Mouse (Mus musculus): Measurements from ENCODE around the gene Cdh1. TPM values are rescaled to one million over a fixed set of nuclear protein-coding genes. Genes with fewer than 3 reads are reported as not detected.

The Cdh1 gene
- polyA plus RNA-seq, 1 experiment from 2014 or later: 108 TPM

DNA sequence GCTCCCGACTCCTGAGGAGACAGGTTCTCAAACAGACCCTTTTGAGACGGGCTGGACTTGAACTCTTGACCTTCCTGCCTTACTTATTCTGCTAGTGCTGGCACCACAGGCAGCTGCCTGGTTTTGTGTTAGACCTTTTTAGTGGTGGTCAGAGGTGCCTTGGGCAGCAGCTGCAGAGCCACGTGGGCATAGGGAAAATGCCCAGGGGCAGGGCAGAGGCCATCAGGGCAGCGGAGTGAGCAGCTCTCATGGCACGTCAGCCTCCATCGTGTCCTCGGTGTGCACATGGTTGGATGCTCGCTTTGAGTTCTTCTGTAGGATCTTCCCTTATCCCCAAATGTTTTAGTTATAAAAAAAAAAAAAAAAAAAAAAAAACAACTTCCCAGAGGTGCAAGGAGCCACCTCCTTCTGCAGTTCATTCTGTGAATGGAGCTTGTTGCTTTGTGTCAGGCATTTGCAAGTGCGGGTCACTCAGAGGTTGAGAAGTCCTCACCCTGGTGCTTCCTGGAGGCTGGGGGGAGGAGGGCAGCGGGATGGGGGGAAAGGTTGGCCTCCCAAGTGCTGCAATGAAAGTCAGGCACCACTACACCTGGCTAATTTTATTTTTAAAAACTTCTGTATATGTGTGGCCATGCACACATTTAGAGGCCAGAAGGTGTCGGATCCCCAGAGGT lies 25.3 kb downstream of the Cdh1 start:
- 67% methylated on average over 11 of the region's 11 CpGs for WGBS
- no peak overlapping the region for H3K9ac ChIP-seq (replicated peaks; ENCODE audit: low read length)
- no peak overlapping the region for H3K4me2 ChIP-seq (replicated peaks; ENCODE audit: low read depth, low read length)
- H3K9me3 ChIP-seq (ENCODE audit: low read length): no peaks in the 10 kb centered on the region
- no peaks in the 10 kb centered on the region for H3K27me3 ChIP-seq (ENCODE audit: insufficient read depth, low read length)
- no peak overlapping the region for H3K4me3 ChIP-seq (ENCODE audit: low read length)
- ATAC-seq (ENCODE audit: low FRiP score, low TSS enrichment): no peak
- H3K27ac ChIP-seq (ENCODE audit: low read length): no peak overlapping the region
- no peaks in the 10 kb centered on the region for H3K36me3 ChIP-seq (ENCODE audit: insufficient read depth, low read length)
- H3K4me1 ChIP-seq (ENCODE audit: insufficient read depth, low read length): 0 out of 2 replicates have a peak, but pooled peaks cover 9% of the 10 kb centered on the region

DNA sequence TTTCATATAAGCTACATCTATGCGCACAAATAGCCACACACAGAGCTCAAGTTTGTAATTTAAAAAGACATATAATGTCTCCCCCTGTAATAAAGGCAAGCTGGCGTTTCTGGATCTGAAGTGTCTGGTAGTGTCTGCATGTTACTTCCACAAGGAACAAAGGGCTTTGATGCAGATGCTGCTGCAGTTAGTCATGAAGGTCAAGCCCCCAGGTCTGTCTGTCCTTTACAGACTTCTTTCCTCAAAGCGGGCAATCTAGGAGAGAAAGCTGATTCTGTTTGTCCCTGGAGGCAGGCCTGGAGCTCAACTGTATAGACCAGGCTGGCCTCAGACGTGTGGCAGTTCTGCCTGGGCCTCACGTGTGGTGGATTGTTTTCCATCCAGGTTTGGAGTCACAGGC lies 26.3 kb downstream of the Cdh1 start:
- Histone ChIP-seq H3K27ac (ENCODE audit: low read length) (no peak overlapping the region), H3K4me3 (ENCODE audit: low read length) (no peak overlapping the region), H3K4me1 (ENCODE audit: insufficient read depth, low read length) (0 out of 2 replicates have a peak, but pooled peaks cover 9% of the 10 kb centered on the region), H3K4me2 (replicated peaks; ENCODE audit: low read depth, low read length) (no peak overlapping the region), H3K27me3 (ENCODE audit: insufficient read depth, low read length) (no peaks in the 10 kb centered on the region), H3K36me3 (ENCODE audit: insufficient read depth, low read length) (no peaks in the 10 kb centered on the region), H3K9ac (replicated peaks; ENCODE audit: low read length) (no peak overlapping the region), H3K9me3 (ENCODE audit: low read length) (no peaks in the 10 kb centered on the region)
- WGBS: 64% methylated on average over 5 of the region's 5 CpGs
- no peak for ATAC-seq (ENCODE audit: low FRiP score, low TSS enrichment)

DNA sequence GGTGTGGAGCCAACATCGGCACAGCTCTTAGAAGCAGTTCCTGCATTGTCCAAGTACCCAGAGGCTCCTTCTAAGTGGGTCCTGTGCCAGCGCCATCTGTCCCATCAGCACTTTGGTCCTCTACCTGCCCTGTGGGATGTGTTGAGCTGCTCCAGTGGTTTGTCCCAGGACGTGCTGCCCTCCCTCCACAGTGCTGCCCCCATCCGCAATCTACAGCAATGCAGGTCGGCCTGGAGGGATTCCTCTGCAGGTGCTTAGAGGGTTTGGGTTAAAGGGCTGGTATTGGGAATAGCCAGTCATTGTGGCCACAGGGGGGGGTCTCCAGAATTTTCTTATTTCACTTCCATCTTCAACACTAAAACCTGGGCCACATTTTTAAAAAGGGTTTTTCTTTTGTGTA lies 28.8 kb downstream of the Cdh1 start:
- peaks cover 18% of the 10 kb centered on the region for H3K4me1 ChIP-seq (ENCODE audit: insufficient read depth, low read length)
- H3K4me3 ChIP-seq (ENCODE audit: low read length): no peak overlapping the region
- H3K9me3 ChIP-seq (ENCODE audit: low read length): no peaks in the 10 kb centered on the region
- no peaks in the 10 kb centered on the region for H3K36me3 ChIP-seq (ENCODE audit: insufficient read depth, low read length)
- no peak overlapping the region for H3K27ac ChIP-seq (ENCODE audit: low read length)
- H3K9ac ChIP-seq (replicated peaks; ENCODE audit: low read length): no peak overlapping the region
- H3K27me3 ChIP-seq (ENCODE audit: insufficient read depth, low read length): no peaks in the 10 kb centered on the region
- no peak for ATAC-seq (ENCODE audit: low FRiP score, low TSS enrichment)
- H3K4me2 ChIP-seq (replicated peaks; ENCODE audit: low read depth, low read length): no peak overlapping the region
- WGBS: 46% methylated on average over 5 of the region's 5 CpGs

DNA sequence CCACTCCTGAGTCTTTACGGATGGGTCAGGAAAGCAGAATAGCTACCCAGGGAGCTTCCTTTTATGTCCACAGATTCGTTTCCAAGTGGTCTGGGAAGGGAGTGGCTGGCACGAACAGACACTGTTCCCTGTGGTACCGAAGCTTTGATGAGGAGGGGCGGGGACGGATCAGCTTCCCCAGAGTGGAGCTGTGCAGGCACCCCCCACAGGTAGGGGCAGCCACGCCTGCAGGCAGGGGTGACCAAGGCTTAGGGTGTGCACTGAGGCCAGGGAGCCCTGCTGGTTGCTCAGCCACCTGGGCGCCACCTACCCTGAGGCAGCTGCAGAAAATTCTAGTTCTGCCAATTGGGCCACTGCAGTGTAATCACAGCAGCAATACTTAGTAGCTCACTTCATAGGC lies 29.5 kb downstream of the Cdh1 start:
- H3K4me3 ChIP-seq (ENCODE audit: low read length): no peak overlapping the region
- no peak overlapping the region for H3K4me2 ChIP-seq (replicated peaks; ENCODE audit: low read depth, low read length)
- no peak for ATAC-seq (ENCODE audit: low FRiP score, low TSS enrichment)
- 24% methylated on average over 8 of the region's 8 CpGs for WGBS
- H3K9me3 ChIP-seq (ENCODE audit: low read length): no peaks in the 10 kb centered on the region
- no peak overlapping the region for H3K9ac ChIP-seq (replicated peaks; ENCODE audit: low read length)
- H3K27ac ChIP-seq (ENCODE audit: low read length): peak overlapping the region; percentile 17; the same call in 1 of the 2 replicates
- H3K27me3 ChIP-seq (ENCODE audit: insufficient read depth, low read length): no peaks in the 10 kb centered on the region
- no peaks in the 10 kb centered on the region for H3K36me3 ChIP-seq (ENCODE audit: insufficient read depth, low read length)
- peaks cover 20% of the 10 kb centered on the region for H3K4me1 ChIP-seq (ENCODE audit: insufficient read depth, low read length)

DNA sequence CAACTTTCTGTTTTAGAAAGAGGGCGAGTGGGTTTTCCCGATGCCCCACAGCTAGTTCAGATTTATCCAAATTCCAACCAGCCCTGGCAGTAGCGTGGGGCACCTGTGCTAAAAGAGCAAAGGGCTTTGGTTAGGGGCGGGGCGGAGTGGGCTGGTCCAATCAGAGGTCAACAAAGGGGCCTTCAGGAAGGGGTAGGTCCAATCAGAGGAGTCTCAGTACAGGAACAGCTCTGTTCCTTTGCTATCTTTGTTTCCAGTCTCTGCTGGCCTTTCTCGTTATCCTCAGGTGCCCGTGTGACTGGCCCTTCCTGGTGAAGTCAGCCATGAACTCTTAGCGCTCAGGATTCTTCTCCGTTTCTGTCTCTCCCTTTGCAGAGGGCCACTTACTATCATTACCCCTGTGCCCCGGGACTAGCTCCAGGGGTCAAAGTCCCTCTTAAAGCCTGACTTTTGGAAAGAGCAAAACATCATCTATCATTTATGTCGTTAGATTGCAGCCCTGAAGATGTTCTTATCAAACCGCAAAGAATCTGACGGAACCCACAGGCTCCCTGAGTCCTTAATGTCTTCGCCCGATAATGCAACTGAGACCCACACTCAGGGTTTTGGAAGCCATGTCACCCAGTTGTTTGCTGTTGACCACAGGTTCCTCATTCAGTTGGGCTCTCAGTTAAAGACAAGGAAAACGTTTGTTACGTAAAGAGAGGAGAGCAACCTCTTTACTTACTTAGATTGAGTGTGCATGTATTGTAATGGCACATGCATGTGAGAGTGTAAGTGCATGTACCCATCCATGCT lies 30.4 kb downstream of the Cdh1 start:
- WGBS: 63% methylated on average over 17 of the region's 17 CpGs
- Histone ChIP-seq H3K4me2 (replicated peaks; ENCODE audit: low read depth, low read length) (no peak overlapping the region), H3K27me3 (ENCODE audit: insufficient read depth, low read length) (no peaks in the 10 kb centered on the region), H3K4me1 (ENCODE audit: insufficient read depth, low read length) (peaks cover 20% of the 10 kb centered on the region), H3K9me3 (ENCODE audit: low read length) (no peaks in the 10 kb centered on the region), H3K36me3 (ENCODE audit: insufficient read depth, low read length) (no peaks in the 10 kb centered on the region), H3K4me3 (ENCODE audit: low read length) (no peak overlapping the region), H3K27ac (ENCODE audit: low read length) (0 out of 2 replicates have a peak overlapping the region, but pooled peaks have one; percentile 5), H3K9ac (replicated peaks; ENCODE audit: low read length) (no peak overlapping the region)
- ATAC-seq (ENCODE audit: low FRiP score, low TSS enrichment): peak; percentile 76; the same call in 1 of the 2 replicates

DNA sequence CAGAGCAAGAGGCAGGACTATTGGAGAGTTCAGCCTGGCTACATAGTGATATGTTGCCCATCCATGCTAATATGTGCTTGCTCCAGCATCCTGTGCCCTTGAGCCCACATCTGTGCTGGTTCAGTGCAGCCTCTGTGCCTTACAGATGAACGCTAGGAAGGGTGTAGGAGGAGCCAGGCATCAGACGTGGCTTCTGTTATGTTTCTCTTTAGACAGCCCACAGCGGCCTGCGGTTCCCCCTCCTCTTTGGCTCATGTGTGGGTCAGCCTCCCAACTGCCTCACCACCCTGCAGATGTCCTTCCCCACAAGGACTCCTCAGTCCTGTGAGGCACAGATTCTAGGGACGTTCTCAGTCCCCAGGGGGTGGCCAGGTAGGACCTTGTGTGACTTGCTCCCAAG lies 32.1 kb downstream of the Cdh1 start:
- ATAC-seq (ENCODE audit: low FRiP score, low TSS enrichment): no peak
- Histone ChIP-seq H3K27ac (ENCODE audit: low read length) (no peak overlapping the region), H3K9ac (replicated peaks; ENCODE audit: low read length) (no peak overlapping the region)

DNA sequence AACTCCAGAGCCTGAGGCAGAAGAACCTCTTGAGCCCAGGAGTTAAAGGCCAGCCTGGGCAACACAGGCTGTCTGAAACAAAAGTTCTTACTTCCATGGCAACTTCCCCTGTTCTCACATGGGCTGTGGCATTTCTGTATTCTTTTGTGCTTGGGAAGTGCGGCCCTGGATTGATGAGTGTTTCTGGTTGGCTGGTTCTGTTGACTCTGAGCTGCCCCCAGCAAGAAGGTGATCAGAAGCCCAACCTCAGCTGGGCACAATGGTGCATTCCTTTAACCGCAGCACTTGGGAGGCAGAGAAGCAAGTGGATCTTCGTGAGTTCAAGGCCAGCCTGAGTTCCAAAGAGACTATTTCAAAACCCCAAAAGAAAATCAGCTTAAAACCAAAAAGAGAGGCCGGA lies 34.3 kb downstream of the Cdh1 start:
- no peak overlapping the region for H3K4me3 ChIP-seq (ENCODE audit: low read length)
- H3K27ac ChIP-seq (ENCODE audit: low read length): no peak overlapping the region
- peaks cover 14% of the 10 kb centered on the region for H3K4me1 ChIP-seq (ENCODE audit: insufficient read depth, low read length)
- WGBS: 68% methylated on average over 4 of the region's 4 CpGs
- no peaks in the 10 kb centered on the region for H3K9me3 ChIP-seq (ENCODE audit: low read length)
- H3K9ac ChIP-seq (replicated peaks; ENCODE audit: low read length): no peak overlapping the region
- H3K4me2 ChIP-seq (replicated peaks; ENCODE audit: low read depth, low read length): no peak overlapping the region
- H3K27me3 ChIP-seq (ENCODE audit: insufficient read depth, low read length): no peaks in the 10 kb centered on the region
- H3K36me3 ChIP-seq (ENCODE audit: insufficient read depth, low read length): no peaks in the 10 kb centered on the region
- ATAC-seq (ENCODE audit: low FRiP score, low TSS enrichment): no peak

More for the DNA sequence above, 32.1 kb downstream of the Cdh1 start:
- H3K4me2 ChIP-seq (replicated peaks; ENCODE audit: low read depth, low read length): no peak overlapping the region
- H3K4me3 ChIP-seq (ENCODE audit: low read length): no peak overlapping the region
- no peaks in the 10 kb centered on the region for H3K9me3 ChIP-seq (ENCODE audit: low read length)
- peaks cover 20% of the 10 kb centered on the region for H3K4me1 ChIP-seq (ENCODE audit: insufficient read depth, low read length)
- no peaks in the 10 kb centered on the region for H3K27me3 ChIP-seq (ENCODE audit: insufficient read depth, low read length)
- WGBS: 23% methylated on average over 5 of the region's 5 CpGs
- H3K36me3 ChIP-seq (ENCODE audit: insufficient read depth, low read length): no peaks in the 10 kb centered on the region

DNA sequence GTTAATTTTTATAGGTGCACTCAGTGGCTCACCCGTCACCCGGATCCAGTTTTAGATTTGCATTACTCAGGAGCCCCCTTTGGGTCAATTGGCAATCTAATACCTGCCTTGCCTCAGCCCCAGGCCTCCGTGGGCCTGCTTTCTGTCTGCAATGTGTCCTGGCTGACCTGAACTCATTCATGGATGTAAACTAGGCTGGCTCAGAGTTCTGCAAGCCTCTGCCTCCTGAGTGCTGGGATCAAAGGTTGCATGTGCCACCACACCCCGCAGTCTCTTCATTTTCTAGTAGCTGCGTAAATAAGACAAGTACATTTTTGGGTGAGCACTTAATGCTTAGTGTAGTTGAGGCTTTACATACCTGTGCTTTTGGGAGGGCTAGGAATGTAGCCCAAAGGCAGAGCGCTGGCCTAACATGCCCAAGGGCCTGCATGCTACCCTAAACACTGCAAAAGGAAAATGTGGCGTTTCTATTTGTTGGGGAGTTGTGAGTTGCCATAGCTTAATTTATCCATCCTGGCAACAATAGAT lies 35.7 kb downstream of the Cdh1 start:
- no peak for ATAC-seq (ENCODE audit: low FRiP score, low TSS enrichment)
- Histone ChIP-seq H3K36me3 (ENCODE audit: insufficient read depth, low read length) (no peaks in the 10 kb centered on the region), H3K27ac (ENCODE audit: low read length) (no peak overlapping the region), H3K4me2 (replicated peaks; ENCODE audit: low read depth, low read length) (no peak overlapping the region), H3K4me3 (ENCODE audit: low read length) (no peak overlapping the region), H3K27me3 (ENCODE audit: insufficient read depth, low read length) (no peaks in the 10 kb centered on the region), H3K9me3 (ENCODE audit: low read length) (no peaks in the 10 kb centered on the region), H3K4me1 (ENCODE audit: insufficient read depth, low read length) (peaks cover 15% of the 10 kb centered on the region), H3K9ac (replicated peaks; ENCODE audit: low read length) (no peak overlapping the region)
- 78% methylated on average over 7 of the region's 7 CpGs for WGBS

DNA sequence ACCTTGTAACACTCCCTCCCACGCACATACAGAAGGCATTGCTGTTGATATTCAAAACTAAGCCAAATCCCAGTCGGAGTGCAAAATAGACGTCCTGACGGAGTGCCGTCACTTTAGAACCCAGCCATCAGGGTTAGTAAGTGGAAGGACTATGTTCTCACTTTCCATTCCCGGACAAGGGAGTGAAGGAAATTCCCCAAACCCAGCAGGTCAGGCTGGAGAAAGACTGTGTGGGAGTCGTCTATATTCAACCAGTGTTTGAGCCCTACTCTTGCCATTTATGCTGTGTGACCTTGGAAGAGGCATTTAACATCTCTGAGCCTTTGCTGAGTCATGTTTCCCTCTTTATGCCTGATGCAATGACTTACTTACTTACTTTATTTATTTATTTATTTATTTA lies 37.1 kb downstream of the Cdh1 start:
- no peak for ATAC-seq (ENCODE audit: low FRiP score, low TSS enrichment)
- 60% methylated on average over 7 of the region's 7 CpGs for WGBS
- H3K36me3 ChIP-seq (ENCODE audit: insufficient read depth, low read length): no peaks in the 10 kb centered on the region
- no peak overlapping the region for H3K4me2 ChIP-seq (replicated peaks; ENCODE audit: low read depth, low read length)
- H3K27ac ChIP-seq (ENCODE audit: low read length): no peak overlapping the region
- no peak overlapping the region for H3K4me3 ChIP-seq (ENCODE audit: low read length)
- H3K27me3 ChIP-seq (ENCODE audit: insufficient read depth, low read length): no peaks in the 10 kb centered on the region
- peaks cover 19% of the 10 kb centered on the region for H3K4me1 ChIP-seq (ENCODE audit: insufficient read depth, low read length)
- H3K9ac ChIP-seq (replicated peaks; ENCODE audit: low read length): no peak overlapping the region
- no peaks in the 10 kb centered on the region for H3K9me3 ChIP-seq (ENCODE audit: low read length)

DNA sequence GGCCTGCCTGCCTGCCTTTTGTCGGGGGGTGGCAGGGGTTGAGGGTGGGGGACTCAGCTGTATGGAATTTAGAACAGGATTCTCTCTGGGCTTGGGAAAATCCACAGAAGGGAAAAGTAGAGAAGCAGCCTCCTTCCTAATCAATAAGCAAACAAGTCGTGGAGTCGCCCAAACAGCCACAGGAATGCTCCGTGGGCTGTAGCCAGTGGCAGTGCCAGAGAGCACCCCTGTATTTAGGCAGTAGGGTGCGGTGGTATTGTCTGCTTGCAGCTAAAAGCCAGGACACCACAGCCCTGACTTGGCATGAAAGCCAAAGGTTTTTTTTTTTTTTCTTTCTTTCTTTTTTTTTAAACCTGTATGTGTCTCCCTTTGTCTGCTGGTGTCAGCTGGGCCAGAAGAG lies 37.8 kb downstream of the Cdh1 start:
- Histone ChIP-seq H3K36me3 (ENCODE audit: insufficient read depth, low read length) (no peaks in the 10 kb centered on the region), H3K9me3 (ENCODE audit: low read length) (no peaks in the 10 kb centered on the region), H3K4me3 (ENCODE audit: low read length) (no peak overlapping the region), H3K4me2 (replicated peaks; ENCODE audit: low read depth, low read length) (no peak overlapping the region), H3K4me1 (ENCODE audit: insufficient read depth, low read length) (peaks cover 15% of the 10 kb centered on the region), H3K27me3 (ENCODE audit: insufficient read depth, low read length) (no peaks in the 10 kb centered on the region), H3K27ac (ENCODE audit: low read length) (no peak overlapping the region), H3K9ac (replicated peaks; ENCODE audit: low read length) (no peak overlapping the region)
- ATAC-seq (ENCODE audit: low FRiP score, low TSS enrichment): no peak
- WGBS: 84% methylated on average over 5 of the region's 5 CpGs

Data from kidney, embryonic 16.5 days (tissue).